Mouse (Mus musculus) lung, postnatal 0 days (tissue): ENCODE data around the gene Dppa1.

Experiments used
- CTCF ChIP-seq: IDR thresholded peaks from 2 replicates; pipeline ENCODE4 v1.5.1; 2016; ENCODE audit warnings: antibody characterized with exemption, mild to moderate bottlenecking
- EP300 ChIP-seq: IDR thresholded peaks from 2 replicates; pipeline ENCODE4 v1.6.1; 2016; ENCODE audit warnings: antibody characterized with exemption, mild to moderate bottlenecking, control low read depth

DNA sequence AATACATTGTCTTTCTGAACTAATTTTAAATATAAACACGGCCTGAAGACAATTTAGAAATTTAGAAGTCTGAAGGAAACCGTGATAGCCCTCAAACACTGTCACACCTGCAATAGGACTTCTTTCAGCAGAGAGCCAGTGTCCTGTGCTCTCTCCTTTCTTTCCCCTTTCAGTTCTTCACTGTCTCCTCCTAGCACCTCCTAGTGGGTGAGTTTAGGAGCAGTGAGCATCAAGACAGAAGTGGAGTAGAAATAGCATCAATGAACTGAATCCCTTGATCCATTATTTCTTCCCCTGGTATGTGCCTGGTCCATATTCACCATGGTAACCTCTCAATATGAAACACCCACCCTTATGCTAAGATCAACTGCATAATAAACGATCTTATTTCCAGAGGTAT, 7.5 kb upstream of the Dppa1 start:
- no peak for TF ChIP-seq CTCF
- no peak for TF ChIP-seq EP300
